Mouse (Mus musculus): Measurements from ENCODE around the gene Sco1. TPM values are rescaled to one million over a fixed set of nuclear protein-coding genes. Genes with fewer than 3 reads are reported as not detected.

Sco1 gene
- total and polyA plus RNA-seq, 3 experiments = 14.1 to 32.9 TPM; not detected in 1

DNA sequence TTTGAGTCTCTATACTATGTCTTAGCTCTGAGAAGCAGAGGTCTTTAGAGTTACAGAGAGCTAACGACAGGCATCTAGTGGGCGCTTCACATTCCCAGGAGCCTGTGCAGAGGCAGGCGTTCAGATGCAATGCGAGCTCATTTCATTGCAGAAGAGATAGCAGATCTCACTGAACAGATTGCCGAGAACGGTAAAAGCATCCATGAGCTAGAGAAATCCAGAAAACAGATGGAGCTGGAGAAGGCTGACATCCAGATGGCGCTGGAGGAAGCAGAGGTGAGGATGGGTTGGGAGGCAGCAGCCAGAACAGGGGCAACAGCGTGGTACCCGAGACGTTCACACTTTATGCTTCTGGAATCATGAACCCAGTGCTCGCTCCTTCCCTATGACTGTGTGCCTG is 46.0 kb downstream of the Sco1 start:
- DNase-seq (ENCODE audit: low read depth, low spot score) = no peak
- Histone ChIP-seq H3K4me3 (ENCODE audit: control insufficient read depth in 1 of 2, insufficient read depth in 1 of 2, low read depth in 2 of 2, low read length in 2 of 2) (no peak overlapping the region), H3K79me2 (ENCODE audit: control insufficient read depth, insufficient read depth, low read length, poor library complexity) (no peaks in the 10 kb centered on the region), H3K27me3 (ENCODE audit: control insufficient read depth in 1 of 2, insufficient read depth in 2 of 2, low read length in 2 of 2) (0 out of 4 replicates have a peak, but pooled peaks cover 0 to 2% of the 10 kb centered on the region in 2 experiments), H3K4me1 (ENCODE audit: control insufficient read depth in 1 of 2, insufficient read depth in 2 of 2, low read length in 2 of 2) (no peaks in the 10 kb centered on the region), H3K27ac (ENCODE audit: control insufficient read depth, low read depth, low read length) (no peak overlapping the region), H3K9ac (ENCODE audit: control insufficient read depth, low read depth, low read length, poor library complexity, severe bottlenecking) (no peak overlapping the region), H3K9me3 (replicated peaks; ENCODE audit: insufficient read depth, low read length) (no peaks in the 10 kb centered on the region), H3K36me3 (ENCODE audit: control insufficient read depth in 1 of 2, insufficient read depth in 2 of 2, low read length in 2 of 2) (no peaks in the 10 kb centered on the region)
- no peak for TF ChIP-seq SIN3A (IDR thresholded peaks at IDR 0.05; ENCODE audit: low read length)

DNA sequence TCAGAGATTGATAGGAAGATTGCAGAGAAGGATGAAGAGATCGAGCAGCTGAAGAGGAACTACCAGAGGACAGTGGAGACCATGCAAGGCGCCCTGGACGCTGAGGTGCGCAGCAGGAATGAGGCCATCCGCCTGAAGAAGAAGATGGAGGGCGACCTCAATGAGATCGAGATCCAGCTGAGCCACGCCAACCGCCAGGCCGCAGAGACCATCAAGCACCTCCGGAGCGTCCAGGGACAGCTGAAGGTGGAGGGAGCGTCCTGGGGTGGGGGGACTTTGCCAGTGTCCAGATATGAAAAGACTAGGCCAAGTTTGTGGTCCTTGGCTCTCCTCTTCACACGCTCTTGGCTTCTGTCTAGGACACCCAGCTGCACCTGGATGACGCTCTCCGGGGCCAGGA is 46.8 kb downstream of the Sco1 start:
- Histone ChIP-seq H3K9ac (ENCODE audit: control insufficient read depth, low read depth, low read length, poor library complexity, severe bottlenecking) (no peak overlapping the region), H3K27ac (ENCODE audit: control insufficient read depth, low read depth, low read length) (no peak overlapping the region), H3K4me1 (ENCODE audit: control insufficient read depth in 1 of 2, insufficient read depth in 2 of 2, low read length in 2 of 2) (no peaks in the 10 kb centered on the region), H3K4me3 (ENCODE audit: control insufficient read depth in 1 of 2, insufficient read depth in 1 of 2, low read depth in 2 of 2, low read length in 2 of 2) (no peak overlapping the region), H3K27me3 (ENCODE audit: control insufficient read depth in 1 of 2, insufficient read depth in 2 of 2, low read length in 2 of 2) (0 out of 4 replicates have a peak, but pooled peaks cover 0 to 2% of the 10 kb centered on the region in 2 experiments), H3K79me2 (ENCODE audit: control insufficient read depth, insufficient read depth, low read length, poor library complexity) (no peaks in the 10 kb centered on the region), H3K36me3 (ENCODE audit: control insufficient read depth in 1 of 2, insufficient read depth in 2 of 2, low read length in 2 of 2) (no peaks in the 10 kb centered on the region), H3K9me3 (replicated peaks; ENCODE audit: insufficient read depth, low read length) (no peaks in the 10 kb centered on the region)
- DNase-seq (ENCODE audit: low read depth, low spot score) = no peak
- TF ChIP-seq MAX (IDR thresholded peaks at IDR 0.05; ENCODE audit: low read length) (no peak), GABPA (IDR thresholded peaks at IDR 0.05; ENCODE audit: low read depth, low read length) (no peak), ZNF384 (IDR thresholded peaks at IDR 0.05; ENCODE audit: low read depth, low read length) (no peak), TCF12 (IDR thresholded peaks at IDR 0.05; ENCODE audit: low read depth, low read length) (no peak), CHD2 (IDR thresholded peaks at IDR 0.05; ENCODE audit: low read length) (no peak), CTCF (IDR thresholded peaks at IDR 0.05 in 2 of 3, conservative IDR thresholded peaks at IDR 0.05 in 1 of 3; ENCODE audit: control insufficient read depth in 1 of 3, insufficient read depth in 1 of 3, low read depth in 2 of 3, low read length in 3 of 3, poor library complexity in 1 of 3, severe bottlenecking in 1 of 3) (no peak), RCOR1 (IDR thresholded peaks at IDR 0.05; ENCODE audit: low read depth, low read length) (no peak), KAT2A (conservative IDR thresholded peaks at IDR 0.05; ENCODE audit: low read depth, low read length) (no peak), NRF1 (IDR thresholded peaks at IDR 0.05; ENCODE audit: insufficient read depth, low read depth, low read length, poor library complexity, severe bottlenecking) (no peak), MXI1 (IDR thresholded peaks at IDR 0.05; ENCODE audit: low read depth, low read length) (no peak), BHLHE40 (IDR thresholded peaks at IDR 0.05; ENCODE audit: borderline replicate concordance, low read depth, low read length) (no peak), CHD1 (IDR thresholded peaks at IDR 0.05; ENCODE audit: low read depth, low read length) (no peak), HCFC1 (IDR thresholded peaks at IDR 0.05; ENCODE audit: low read depth, low read length) (no peak), MYB (IDR thresholded peaks at IDR 0.05; ENCODE audit: low read depth, low read length) (no peak), GATA1 (IDR thresholded peaks at IDR 0.05; ENCODE audit: low read depth, low read length) (no peak)

DNA sequence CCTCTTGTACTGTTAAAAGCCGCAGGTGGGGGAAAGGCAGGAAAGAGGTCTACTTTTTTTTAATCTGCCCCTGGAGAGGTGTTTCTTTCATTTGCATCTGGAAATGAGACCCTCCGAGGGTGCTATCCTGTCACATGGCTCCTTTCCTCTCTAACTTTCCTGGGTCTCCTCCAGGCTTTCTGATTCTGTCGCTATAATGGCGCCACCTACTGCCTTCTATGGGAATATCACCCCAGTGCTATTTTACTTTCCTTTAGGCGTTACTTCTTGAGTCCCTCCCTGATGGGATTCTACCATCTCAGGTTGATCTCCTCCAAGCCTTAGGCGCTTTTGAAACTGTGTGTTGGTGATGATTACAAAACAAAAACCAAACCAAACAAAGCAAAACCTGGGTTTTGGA is 47.7 kb downstream of the Sco1 start:
- Histone ChIP-seq H3K4me1 (ENCODE audit: control insufficient read depth in 1 of 2, insufficient read depth in 2 of 2, low read length in 2 of 2) (no peaks in the 10 kb centered on the region), H3K36me3 (ENCODE audit: control insufficient read depth in 1 of 2, insufficient read depth in 2 of 2, low read length in 2 of 2) (no peaks in the 10 kb centered on the region), H3K79me2 (ENCODE audit: control insufficient read depth, insufficient read depth, low read length, poor library complexity) (no peaks in the 10 kb centered on the region), H3K9me3 (replicated peaks; ENCODE audit: insufficient read depth, low read length) (no peaks in the 10 kb centered on the region), H3K4me3 (ENCODE audit: control insufficient read depth in 1 of 2, insufficient read depth in 1 of 2, low read depth in 2 of 2, low read length in 2 of 2) (no peak overlapping the region), H3K27me3 (ENCODE audit: control insufficient read depth in 1 of 2, insufficient read depth in 2 of 2, low read length in 2 of 2) (0 out of 4 replicates have a peak, but pooled peaks cover 0 to 2% of the 10 kb centered on the region in 2 experiments), H3K27ac (ENCODE audit: control insufficient read depth, low read depth, low read length) (no peak overlapping the region), H3K9ac (ENCODE audit: control insufficient read depth, low read depth, low read length, poor library complexity, severe bottlenecking) (no peak overlapping the region)
- TF ChIP-seq ZNF384 (IDR thresholded peaks at IDR 0.05; ENCODE audit: low read depth, low read length) (no peak), SMC3 (IDR thresholded peaks at IDR 0.05; ENCODE audit: low read depth, low read length) (peak; percentile 61), SIN3A (IDR thresholded peaks at IDR 0.05; ENCODE audit: low read length) (no peak), USF1 (IDR thresholded peaks at IDR 0.05; ENCODE audit: low read depth, low read length) (no peak; the same call in 1 of the 2 replicates), RAD21 (IDR thresholded peaks at IDR 0.05; ENCODE audit: low read depth, low read length) (peak; percentile 16), TBP (IDR thresholded peaks at IDR 0.05; ENCODE audit: low read depth, low read length) (no peak), MYB (IDR thresholded peaks at IDR 0.05; ENCODE audit: low read depth, low read length) (no peak), ZC3H11A (IDR thresholded peaks at IDR 0.05; ENCODE audit: low read depth, low read length) (no peak), POLR2A (IDR thresholded peaks at IDR 0.05; ENCODE audit: control insufficient read depth in 1 of 2, insufficient read depth in 1 of 2, low read depth in 1 of 2, low read length in 2 of 2, poor library complexity in 1 of 2) (no peak), GATA1 (IDR thresholded peaks at IDR 0.05; ENCODE audit: low read depth, low read length) (no peak), CTCF (IDR thresholded peaks at IDR 0.05 in 2 of 3, conservative IDR thresholded peaks at IDR 0.05 in 1 of 3; ENCODE audit: control insufficient read depth in 1 of 3, insufficient read depth in 1 of 3, low read depth in 2 of 3, low read length in 3 of 3, poor library complexity in 1 of 3, severe bottlenecking in 1 of 3) (peak; percentile 57 to 77 (median 77)), ETS1 (IDR thresholded peaks at IDR 0.05; ENCODE audit: low read depth, low read length) (no peak), TCF12 (IDR thresholded peaks at IDR 0.05; ENCODE audit: low read depth, low read length) (no peak), MEF2A (IDR thresholded peaks at IDR 0.05; ENCODE audit: extremely low read depth, insufficient replicate concordance, low read depth, low read length, poor library complexity, severe bottlenecking) (no peak), POLR2AphosphoS5 (IDR thresholded peaks at IDR 0.05; ENCODE audit: borderline replicate concordance, low read depth, low read length) (no peak), ZMIZ1 (IDR thresholded peaks at IDR 0.05; ENCODE audit: low read depth, low read length) (no peak)
- DNase-seq (ENCODE audit: low read depth, low spot score) = peak; percentile 51

Data from MEL (cell line).